Mouse (Mus musculus) C2C12 (cell line): ENCODE data around the gene Slc46a2. TPM values are rescaled to one million over a fixed set of nuclear protein-coding genes. Genes with fewer than 3 reads are reported as not detected.

Experiments used
- H3K27me3 ChIP-seq: one replicate; pipeline ENCODE4 v1.6.1; 2011; ENCODE audit not compliant: control insufficient read depth, insufficient read depth, insufficient read length
- H3K36me3 ChIP-seq: one replicate; pipeline ENCODE4 v1.6.1; 2011; ENCODE audit not compliant: control insufficient read depth, insufficient read depth
- H3K4me3 ChIP-seq: one replicate; pipeline ENCODE4 v1.5.1; 2011; ENCODE audit warnings: mild to moderate bottlenecking, control low read depth; ENCODE audit not compliant: poor library complexity, insufficient read depth, severe bottlenecking
- H3K79me2 ChIP-seq: one replicate; pipeline ENCODE4 v1.6.1; 2011; ENCODE audit not compliant: control insufficient read depth, insufficient read depth
- H3K79me3 ChIP-seq: one replicate; pipeline ENCODE4 v1.6.1; 2011; ENCODE audit warnings: low read depth, control low read depth
- H3ac ChIP-seq: one replicate; pipeline ENCODE3; 2011; ENCODE audit warnings: low read depth; ENCODE audit not compliant: control insufficient read depth, insufficient read length
- CEBPB ChIP-seq: IDR thresholded peaks from one replicate; pipeline ENCODE4 v1.6.1; 2011; ENCODE audit warnings: low read depth, mild to moderate bottlenecking, control low read depth, moderate library complexity
- CTCF ChIP-seq: IDR thresholded peaks from one replicate; pipeline ENCODE4 v1.5.1; 2011; ENCODE audit not compliant: control insufficient read depth, insufficient read depth, insufficient read length
- FOSL1 ChIP-seq: IDR thresholded peaks from one replicate; pipeline ENCODE4 v1.8.0; 2011; ENCODE audit warnings: mild to moderate bottlenecking, low read length; ENCODE audit not compliant: poor library complexity, insufficient read depth, severe bottlenecking
- MAX ChIP-seq: IDR thresholded peaks from one replicate; pipeline ENCODE4 v1.6.1; 2011; ENCODE audit warnings: mild to moderate bottlenecking, control low read depth
- MYOD1 ChIP-seq: IDR thresholded peaks from one replicate; pipeline ENCODE4 v1.6.1; 2011; ENCODE audit warnings: low read depth; ENCODE audit not compliant: control insufficient read depth, insufficient read length
- MYOG ChIP-seq: IDR thresholded peaks from one replicate; pipeline ENCODE4 v1.6.1; 2011; ENCODE audit not compliant: control insufficient read depth, insufficient read length; ENCODE audit errors: extremely low read depth
- USF1 ChIP-seq: IDR thresholded peaks from one replicate; pipeline ENCODE4 v1.6.1; 2011; ENCODE audit warnings: low read depth, mild to moderate bottlenecking, control low read depth, moderate library complexity
- long read RNA-seq, 2 experiments: library from polyadenylated mRNA; unstranded; transcript quantifications; one replicate each; pipeline ENCODE4 v2.0.0; 2019 to 2020
- polyA plus RNA-seq: library from polyadenylated mRNA; unstranded; fragments of >200 nt; fragmentation: generic; extraction: Trizol; gene quantifications from one replicate; pipeline ENCODE4 v1.2.1, GENCODE M21; 2012; ENCODE audit warnings: missing spikeins

Gene Slc46a2
- not detected for polyA plus RNA-seq
- long read RNA-seq, experiment 1 = 0 reads
- long read RNA-seq, experiment 2 = 0 reads

DNA sequence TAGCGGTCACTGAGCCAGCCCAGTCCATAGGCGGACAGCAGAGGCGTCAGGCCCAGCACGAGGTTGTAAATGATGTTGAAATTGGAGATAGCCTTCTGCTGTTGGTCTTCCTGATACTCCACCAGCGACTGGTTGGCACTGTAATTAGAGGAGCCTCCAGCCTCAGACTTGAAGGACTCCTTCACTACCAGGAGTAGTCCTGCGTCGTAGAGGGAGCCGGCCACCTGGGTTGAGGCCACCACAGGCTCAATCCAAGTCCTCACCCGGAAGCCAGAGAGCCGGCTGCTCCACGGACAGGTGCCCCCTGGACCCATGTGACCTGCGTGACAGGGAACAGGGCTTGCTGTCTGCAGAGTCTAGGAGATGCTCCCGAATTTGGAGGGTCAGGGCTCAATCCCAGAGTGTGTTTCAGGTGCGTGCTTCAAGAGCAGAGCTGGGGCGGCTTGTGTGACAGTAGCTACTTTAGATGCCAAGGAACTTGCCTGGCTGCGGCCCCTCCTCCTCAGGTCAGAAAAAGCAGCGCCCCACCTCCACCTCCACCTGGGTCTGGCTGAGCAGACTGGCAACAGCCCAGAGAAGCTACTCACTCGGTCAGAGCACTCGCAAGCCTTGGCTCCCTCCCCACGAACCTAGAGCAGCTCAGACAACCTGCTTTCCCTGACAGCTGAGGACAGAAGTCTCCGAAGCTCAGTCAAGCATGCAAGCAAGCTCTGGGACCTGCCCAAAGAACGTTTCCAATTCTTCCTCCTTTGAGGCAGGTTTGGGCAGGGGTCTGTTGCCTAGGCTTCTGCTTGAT, at the start of gene Slc46a2:
Gene Slc46a2 (minus strand): TSS at position 449 of the 796 bp plus-strand sequence.
- Histone ChIP-seq H3K79me3 (no peaks in the 10 kb centered on the region), H3K79me2 (no peaks in the 10 kb centered on the region), H3K4me3 (no peak within 1 kb of the TSS), H3K27me3 (no peaks in the 10 kb centered on the region), H3ac (no peak within 1 kb of the TSS), H3K36me3 (no peaks in the 10 kb centered on the region)
- TF ChIP-seq CEBPB (no peak), CTCF (no peak), MAX (no peak), MYOG (no peak), USF1 (no peak), MYOD1 (no peak), FOSL1 (no peak)

DNA sequence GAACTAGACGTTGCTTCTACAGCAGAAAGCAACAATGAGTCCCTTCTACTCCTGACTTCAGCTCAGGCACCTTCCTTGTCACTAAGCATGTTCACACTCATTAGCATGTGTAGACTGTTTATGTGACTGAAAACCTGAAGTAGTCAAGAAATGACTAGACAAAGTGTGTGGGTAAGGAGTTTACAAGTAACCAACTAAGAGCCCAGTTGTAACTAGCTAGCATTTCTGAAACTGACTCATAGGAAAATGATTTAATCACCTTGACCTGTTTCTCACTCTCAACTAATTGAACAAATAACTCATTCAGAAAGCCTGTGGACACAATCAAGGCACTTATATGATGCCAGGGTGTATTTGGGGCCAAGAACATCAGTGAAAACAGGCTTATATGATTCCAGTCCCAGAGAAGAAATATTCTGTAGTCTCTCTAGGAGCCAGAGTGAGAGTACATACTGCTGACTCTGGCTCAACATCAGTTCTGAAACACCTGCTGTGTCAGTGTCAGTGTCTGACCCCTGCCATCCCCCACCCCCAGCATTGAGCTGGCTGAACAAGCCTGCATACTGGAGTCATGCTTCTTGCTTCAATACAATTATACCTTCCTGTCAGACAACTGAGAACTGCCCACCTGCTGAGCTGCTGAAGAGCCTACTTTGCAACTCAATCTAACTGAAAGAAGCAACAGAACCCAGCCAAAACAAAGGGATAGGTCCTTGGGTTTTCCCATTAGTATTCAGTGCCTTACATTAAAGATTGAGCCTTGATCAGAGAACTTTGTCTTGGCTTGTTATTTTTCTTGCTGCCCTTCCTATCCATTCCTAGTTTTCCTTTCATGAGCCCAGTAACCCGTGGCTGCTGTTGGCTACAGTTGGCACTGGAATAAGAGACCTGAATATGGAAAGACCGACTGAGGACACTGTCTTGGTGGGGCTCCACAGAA, 48.8 kb upstream of the Slc46a2 start, which contains the start of gene Mup6:
Gene Mup6 (plus strand): TSS at position 890 of the 940 bp plus-strand sequence.
- H3K36me3 ChIP-seq = no peaks in the 10 kb centered on the region
- TF ChIP-seq CTCF (no peak), FOSL1 (no peak), MYOD1 (no peak), CEBPB (no peak), MYOG (no peak), MAX (no peak), USF1 (no peak)
- H3K4me3 ChIP-seq = no peak within 1 kb of the TSS
- no peak within 1 kb of the TSS for H3ac ChIP-seq
- H3K79me2 ChIP-seq = no peaks in the 10 kb centered on the region
- H3K79me3 ChIP-seq = no peaks in the 10 kb centered on the region
- H3K27me3 ChIP-seq = no peaks in the 10 kb centered on the region

DNA sequence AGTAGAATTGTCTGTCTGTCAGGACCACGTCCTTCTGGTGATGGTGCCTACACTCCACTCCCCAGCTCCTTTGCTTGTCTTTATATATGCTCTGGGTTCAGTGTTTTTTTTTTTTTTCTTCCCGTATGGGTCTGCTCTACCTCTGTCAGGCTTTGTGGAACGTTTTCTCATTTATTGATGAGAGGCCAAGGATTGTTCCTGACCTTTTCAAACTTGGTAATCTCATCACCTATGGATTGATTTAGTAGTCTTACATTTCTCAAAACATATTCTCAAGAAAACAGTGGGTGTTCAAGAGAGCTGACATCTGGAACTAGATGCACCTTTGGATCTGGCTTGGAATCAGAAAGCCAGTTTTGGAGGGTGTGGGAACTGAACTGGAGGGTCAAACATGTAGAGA, 45.8 kb upstream of the Slc46a2 start, which contains the start of gene Mup4:
Gene Mup4 (minus strand): TSS at position 101 of the 400 bp plus-strand sequence.
- H3ac ChIP-seq = no peak within 1 kb of the TSS
- no peaks in the 10 kb centered on the region for H3K36me3 ChIP-seq
- H3K4me3 ChIP-seq = no peak within 1 kb of the TSS
- no peak for TF ChIP-seq USF1
- no peak for TF ChIP-seq FOSL1
- no peak for TF ChIP-seq CTCF
- no peak for TF ChIP-seq MYOD1
- TF ChIP-seq MYOG = no peak
- TF ChIP-seq CEBPB = no peak
- TF ChIP-seq MAX = no peak
- H3K27me3 ChIP-seq = no peaks in the 10 kb centered on the region
- no peaks in the 10 kb centered on the region for H3K79me2 ChIP-seq
- H3K79me3 ChIP-seq = no peaks in the 10 kb centered on the region

DNA sequence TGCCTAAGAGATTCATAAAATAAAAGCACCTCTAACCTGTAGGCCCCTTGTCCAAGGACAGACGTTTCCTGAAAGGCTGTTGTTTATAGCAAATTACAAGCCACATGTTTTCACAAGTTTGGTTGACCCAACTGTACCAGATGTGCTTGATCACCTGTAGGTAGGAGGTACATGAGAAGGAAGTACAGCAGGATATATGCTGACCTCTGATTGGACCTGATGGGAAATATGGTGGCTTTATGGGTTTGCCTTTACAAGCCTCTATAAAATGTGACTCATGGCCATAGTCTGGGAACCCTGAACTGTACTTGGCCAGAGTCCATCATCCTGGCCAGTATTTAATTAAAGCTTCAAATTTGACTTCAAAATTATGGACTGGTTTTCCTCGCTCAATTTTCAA, 22.7 kb upstream of the Slc46a2 start:
- no peak for TF ChIP-seq MYOD1
- TF ChIP-seq CEBPB = no peak
- TF ChIP-seq CTCF = no peak
- no peak for TF ChIP-seq MAX
- TF ChIP-seq MYOG = no peak
- TF ChIP-seq USF1 = no peak
- no peak for TF ChIP-seq FOSL1
- no peaks in the 10 kb centered on the region for H3K79me3 ChIP-seq
- H3ac ChIP-seq = no peak overlapping the region
- H3K4me3 ChIP-seq = no peak overlapping the region
- H3K79me2 ChIP-seq = no peaks in the 10 kb centered on the region
- H3K27me3 ChIP-seq = peaks cover 13% of the 10 kb centered on the region
- H3K36me3 ChIP-seq = no peaks in the 10 kb centered on the region

DNA sequence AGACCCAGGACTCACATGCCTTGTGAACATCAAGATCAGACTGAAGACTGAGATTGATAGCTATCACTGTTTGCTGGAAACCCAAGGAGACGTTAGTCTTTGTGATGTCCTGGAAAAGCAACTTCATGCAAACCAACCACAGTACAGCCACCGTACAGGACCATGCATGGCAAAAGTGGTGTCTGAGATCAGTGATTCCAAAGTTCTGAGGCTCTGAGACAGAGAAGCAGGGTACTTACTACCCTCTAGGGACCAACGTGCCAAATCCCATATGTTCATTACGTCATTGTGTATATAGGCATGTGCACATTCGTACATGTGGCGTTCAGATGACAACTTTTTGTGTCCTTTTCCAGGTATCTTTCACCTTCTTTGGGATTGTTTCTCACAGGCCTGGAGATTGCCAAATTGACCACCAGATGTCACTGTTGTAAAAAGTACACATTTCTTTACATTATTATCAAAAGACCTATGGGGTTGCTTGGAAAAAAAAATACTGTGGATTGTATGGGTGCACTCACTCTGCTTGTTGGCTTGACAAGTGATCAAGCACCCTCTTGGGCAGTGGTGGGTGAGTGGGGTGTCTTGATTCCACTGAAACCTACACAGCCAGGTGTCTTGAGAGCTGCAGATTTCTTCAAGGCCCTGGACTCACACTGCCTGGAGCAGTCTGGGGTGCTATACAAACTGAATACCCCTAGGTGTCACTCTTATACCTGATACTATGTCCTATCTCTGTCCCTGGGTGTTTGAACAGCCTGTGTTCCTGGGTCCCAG, 17.8 kb upstream of the Slc46a2 start:
- Histone ChIP-seq H3K79me2 (no peaks in the 10 kb centered on the region), H3K27me3 (peaks cover 3% of the 10 kb centered on the region), H3K36me3 (no peaks in the 10 kb centered on the region), H3K4me3 (no peak overlapping the region), H3ac (no peak overlapping the region), H3K79me3 (no peaks in the 10 kb centered on the region)
- no peak for TF ChIP-seq CTCF
- no peak for TF ChIP-seq USF1
- no peak for TF ChIP-seq MAX
- no peak for TF ChIP-seq CEBPB
- no peak for TF ChIP-seq MYOG
- no peak for TF ChIP-seq FOSL1
- TF ChIP-seq MYOD1 = no peak
